Mouse (Mus musculus) neural tube, embryonic 13.5 days (tissue): ENCODE data around the gene Bmpr1b. TPM values are rescaled to one million over a fixed set of nuclear protein-coding genes. Genes with fewer than 3 reads are reported as not detected.
A peak's percentile ranks its signal among the peaks of the same experiment; 100 is the strongest.

Experiments used
- ATAC-seq: fragments of 200-750 bp; cut with Nextera tagmentation; 2 replicates; pipeline ENCODE4 v1.8.0; 2017; ENCODE audit warnings: low read depth, mild to moderate bottlenecking, moderate TSS enrichment, moderate library complexity
- H3K27ac ChIP-seq: fragments of 300-500 bp; sonication (generic); replicated peaks from 2 replicates; pipeline ENCODE4 v1.5.1; 2015; ENCODE audit warnings: moderate library complexity, mild to moderate bottlenecking, inconsistent platforms
- H3K27me3 ChIP-seq: fragments of 300-500 bp; sonication (generic); 2 replicates; pipeline ENCODE4 v1.6.1; 2015; ENCODE audit warnings: mild to moderate bottlenecking, inconsistent platforms
- H3K36me3 ChIP-seq: fragments of 300-500 bp; sonication (generic); 2 replicates; pipeline ENCODE4 v1.6.1; 2015; ENCODE audit warnings: mild to moderate bottlenecking, inconsistent platforms
- H3K4me1 ChIP-seq: fragments of 300-500 bp; sonication (generic); replicated peaks from 2 replicates; pipeline ENCODE4 v1.6.1; 2015; ENCODE audit warnings: inconsistent platforms
- H3K4me2 ChIP-seq: fragments of 300-500 bp; sonication (generic); 2 replicates; pipeline ENCODE4 v1.6.1; 2015; ENCODE audit warnings: inconsistent platforms, mild to moderate bottlenecking, moderate library complexity
- H3K4me3 ChIP-seq: fragments of 300-500 bp; sonication (generic); 2 replicates; pipeline ENCODE4 v1.5.1; 2015; ENCODE audit warnings: mild to moderate bottlenecking, inconsistent platforms
- H3K9ac ChIP-seq: fragments of 300-500 bp; sonication (generic); 2 replicates; pipeline ENCODE4 v1.6.1; 2015; ENCODE audit warnings: moderate library complexity, mild to moderate bottlenecking, inconsistent platforms
- H3K9me3 ChIP-seq: fragments of 300-500 bp; sonication (generic); 2 replicates; pipeline ENCODE4 v1.6.1; 2016; ENCODE audit warnings: inconsistent platforms
- WGBS: fragments of 180-500 bp; shearing (Covaris S2); methylation state at CpG from one replicate; pipeline ENCODE4 v1.1.7; 2015; 5-methylcytosine and 5-hydroxymethylcytosine counted together
- polyA plus RNA-seq: library from polyadenylated mRNA; unstranded; fragments of >200 nt; fragmentation: Nextera tagmentation; extraction: Ambion mirVana; gene quantifications from 2 replicates; pipeline ENCODE4 v1.2.1, GENCODE M21; 2015

The Bmpr1b gene
- polyA plus RNA-seq, 1 experiment from 2014 or later = 3.5 TPM

DNA sequence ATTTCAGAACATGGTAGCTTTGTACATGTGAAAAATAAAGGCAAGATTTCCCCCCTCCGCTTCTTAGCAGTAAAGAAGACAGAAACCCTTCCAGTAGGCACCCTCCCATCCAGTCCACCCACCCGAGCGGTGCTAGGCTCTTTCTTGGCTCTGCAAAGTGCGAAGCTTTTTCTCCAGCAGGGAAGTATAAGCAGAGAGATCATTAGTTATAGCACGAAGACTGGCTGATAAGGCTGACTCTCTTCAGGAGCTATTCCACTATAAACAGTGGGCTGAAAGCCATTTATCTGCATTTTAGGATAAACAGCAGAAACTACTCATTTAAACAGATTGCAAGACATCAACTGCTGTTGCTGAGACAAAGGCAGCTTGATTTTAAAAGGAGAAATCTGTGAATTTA lies 274.1 kb downstream of the Bmpr1b start:
- H3K4me1 ChIP-seq = 0 out of 2 replicates have a peak, but pooled peaks cover 3% of the 10 kb centered on the region
- no peaks in the 10 kb centered on the region for H3K36me3 ChIP-seq
- H3K9me3 ChIP-seq = no peaks in the 10 kb centered on the region
- H3K4me3 ChIP-seq = no peak overlapping the region
- 71% methylated on average over 5 of the region's 5 CpGs for WGBS
- no peak overlapping the region for H3K9ac ChIP-seq
- H3K27me3 ChIP-seq = no peaks in the 10 kb centered on the region
- no peak overlapping the region for H3K4me2 ChIP-seq
- no peak for ATAC-seq
- no peak overlapping the region for H3K27ac ChIP-seq

GRCm38 (mm10) chr3:141890668-141891067 lies 278.6 kb downstream of the Bmpr1b start:
- H3K9ac ChIP-seq = no peak overlapping the region
- H3K36me3 ChIP-seq = no peaks in the 10 kb centered on the region
- no peak overlapping the region for H3K4me3 ChIP-seq
- H3K27ac ChIP-seq = no peak overlapping the region
- no peaks in the 10 kb centered on the region for H3K9me3 ChIP-seq
- H3K4me1 ChIP-seq = peaks cover 6% of the 10 kb centered on the region
- no peak for ATAC-seq
- H3K27me3 ChIP-seq = no peaks in the 10 kb centered on the region
- H3K4me2 ChIP-seq = no peak overlapping the region
- WGBS = 57% methylated on average over 4 of the region's 4 CpGs

- Histone ChIP-seq H3K4me3 (no peak overlapping the region), H3K4me1 (peaks cover 6% of the 10 kb centered on the region), H3K27me3 (no peaks in the 10 kb centered on the region), H3K36me3 (no peaks in the 10 kb centered on the region), H3K4me2 (no peak overlapping the region), H3K9me3 (no peaks in the 10 kb centered on the region), H3K27ac (no peak overlapping the region), H3K9ac (no peak overlapping the region)
- WGBS = 40% methylated on average over 4 of the region's 4 CpGs
- 0 out of 2 replicates have a peak, but pooled peaks have one; percentile 27 for ATAC-seq
Measured at GRCm38 (mm10) chr3:141887476-141888274, 281.6 kb downstream of the Bmpr1b start.

DNA sequence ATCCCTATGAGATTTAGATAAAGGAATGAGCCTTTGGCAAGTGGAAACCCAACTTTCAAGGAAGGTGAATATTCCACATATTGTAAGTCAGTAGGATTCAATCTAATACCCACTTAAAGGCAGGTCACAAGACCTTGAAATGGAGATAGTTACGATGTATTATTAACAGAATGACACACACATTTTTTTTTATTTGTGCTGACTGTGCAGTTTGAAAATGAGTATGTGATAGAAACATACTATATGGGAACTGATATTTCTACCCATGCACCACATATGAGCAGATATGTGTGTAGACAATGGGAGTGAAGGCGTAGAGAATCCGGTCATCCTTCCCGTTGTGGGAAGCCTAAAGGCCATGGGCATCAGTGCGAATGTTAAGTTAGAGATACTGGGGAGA lies 285.0 kb downstream of the Bmpr1b start:
- Histone ChIP-seq H3K27ac (no peak overlapping the region), H3K9me3 (no peaks in the 10 kb centered on the region), H3K27me3 (no peaks in the 10 kb centered on the region), H3K9ac (no peak overlapping the region), H3K4me1 (peaks cover 6% of the 10 kb centered on the region), H3K36me3 (no peaks in the 10 kb centered on the region), H3K4me3 (no peak overlapping the region), H3K4me2 (no peak overlapping the region)
- ATAC-seq = no peak
- WGBS = 98% methylated on average over 5 of the region's 5 CpGs

GRCm38 (mm10) chr3:141882496-141882895 lies 286.7 kb downstream of the Bmpr1b start:
- Histone ChIP-seq H3K36me3 (no peaks in the 10 kb centered on the region), H3K4me2 (no peak overlapping the region), H3K27me3 (no peaks in the 10 kb centered on the region), H3K4me1 (no peaks in the 10 kb centered on the region), H3K27ac (no peak overlapping the region), H3K9ac (no peak overlapping the region), H3K9me3 (no peaks in the 10 kb centered on the region), H3K4me3 (no peak overlapping the region)
- WGBS = 80% methylated on average over 2 of the region's 2 CpGs
- no peak for ATAC-seq

DNA sequence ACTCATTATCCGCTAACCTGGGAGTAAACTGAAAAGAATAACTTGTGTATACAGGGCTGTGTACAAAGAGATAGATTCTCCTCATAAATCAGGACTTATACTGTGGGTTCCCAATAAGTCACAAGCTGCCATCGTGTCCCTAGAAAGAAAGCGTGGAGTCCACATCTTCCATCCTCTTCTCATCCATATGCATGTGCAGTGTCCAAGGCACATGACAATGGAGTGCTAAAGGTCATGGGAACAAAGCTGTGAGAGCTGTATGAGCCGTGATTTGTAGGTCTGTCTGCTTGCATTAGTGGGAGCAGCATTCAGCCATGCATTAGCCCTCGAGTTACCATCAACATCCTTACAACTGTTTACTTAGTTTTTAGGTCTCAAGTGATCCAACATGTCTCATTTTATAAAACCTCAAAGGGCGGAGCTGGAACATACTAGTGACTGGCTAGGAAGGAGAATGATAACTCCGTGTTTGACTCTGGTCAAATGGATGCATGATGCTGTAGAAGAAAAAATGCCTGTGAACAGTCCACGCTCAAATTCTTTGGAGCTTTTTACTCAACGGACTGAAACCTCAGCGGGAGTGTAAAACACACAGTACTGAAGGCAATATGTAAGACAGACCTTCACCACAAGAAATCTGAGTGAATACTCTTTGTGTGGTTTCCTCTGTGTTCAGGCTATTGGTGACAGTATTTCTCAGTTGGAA lies 296.7 kb downstream of the Bmpr1b start:
- ATAC-seq = peak; percentile 63
- 29% methylated on average over 10 of the region's 10 CpGs for WGBS

DNA sequence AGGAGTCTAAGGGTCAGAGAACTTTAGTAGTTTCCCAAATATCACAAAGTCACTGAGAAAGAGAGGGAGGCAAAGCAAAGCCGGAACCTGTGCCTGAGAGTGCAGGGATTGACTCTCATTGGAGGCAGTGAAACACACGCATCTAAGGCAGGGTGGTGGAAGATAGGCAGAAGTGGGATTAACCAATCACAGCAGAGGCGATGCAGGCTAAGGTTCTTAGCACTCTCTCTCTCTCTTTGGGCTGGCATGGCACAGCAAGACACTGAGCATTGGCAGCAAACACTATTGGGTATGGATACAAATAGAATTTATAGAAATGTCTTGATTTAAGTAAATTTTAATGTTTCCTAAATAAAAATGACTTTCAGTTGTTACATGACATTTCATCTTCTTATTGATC lies 297.4 kb downstream of the Bmpr1b start:
- ATAC-seq = no peak
- no peak overlapping the region for H3K4me2 ChIP-seq
- peaks cover 3% of the 10 kb centered on the region; the same call in 1 of the 2 replicates for H3K4me1 ChIP-seq
- 46% methylated on average over 3 of the region's 3 CpGs for WGBS
- peaks cover 7% of the 10 kb centered on the region; the same call in 1 of the 2 replicates for H3K36me3 ChIP-seq
- H3K9ac ChIP-seq = no peak overlapping the region
- no peaks in the 10 kb centered on the region for H3K9me3 ChIP-seq
- no peaks in the 10 kb centered on the region for H3K27me3 ChIP-seq
- no peak overlapping the region for H3K4me3 ChIP-seq
- no peak overlapping the region for H3K27ac ChIP-seq

More for the DNA sequence above, 296.7 kb downstream of the Bmpr1b start:
- no peak overlapping the region for H3K4me3 ChIP-seq
- no peak overlapping the region for H3K27ac ChIP-seq
- no peak overlapping the region for H3K9ac ChIP-seq
- H3K27me3 ChIP-seq = no peaks in the 10 kb centered on the region
- no peak overlapping the region for H3K4me2 ChIP-seq
- H3K4me1 ChIP-seq = peaks cover 3% of the 10 kb centered on the region; the same call in 1 of the 2 replicates
- peaks cover 7% of the 10 kb centered on the region; the same call in 1 of the 2 replicates for H3K36me3 ChIP-seq
- H3K9me3 ChIP-seq = no peaks in the 10 kb centered on the region

DNA sequence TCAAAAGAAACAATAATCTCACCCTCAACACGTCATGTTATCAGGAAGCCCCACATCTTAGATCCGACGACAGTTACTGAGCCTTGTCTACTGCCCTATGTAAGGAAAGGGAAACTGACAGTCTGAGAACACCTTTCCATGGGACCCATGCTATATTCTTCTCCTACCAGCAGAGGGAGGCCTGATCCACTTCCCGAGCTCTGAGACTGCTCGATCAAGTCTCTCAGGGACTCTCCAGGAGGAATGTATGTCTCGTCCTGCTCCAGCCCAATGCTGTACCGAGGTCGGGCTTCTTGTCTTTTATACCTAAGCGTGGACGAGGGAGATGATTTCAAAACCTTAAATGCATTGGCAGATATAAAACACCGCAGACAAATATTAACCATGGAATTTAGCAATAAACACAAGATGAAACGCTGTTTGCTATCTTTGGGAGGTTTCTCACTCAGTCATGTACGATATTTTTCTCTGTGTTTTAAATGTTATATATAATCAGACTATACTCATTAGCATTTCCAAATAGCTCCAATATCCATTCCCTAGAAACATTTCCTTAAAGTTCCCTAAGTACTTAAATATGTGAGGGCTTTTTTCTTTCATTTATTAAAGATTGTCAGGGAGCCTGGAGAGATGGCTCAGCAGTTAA lies 306.3 kb downstream of the Bmpr1b start:
- Histone ChIP-seq H3K4me2 (peak overlapping the region; percentile 41; the same call in 1 of the 2 replicates), H3K27ac (no peak overlapping the region), H3K9ac (no peak overlapping the region), H3K4me3 (no peak overlapping the region), H3K27me3 (no peaks in the 10 kb centered on the region), H3K36me3 (no peaks in the 10 kb centered on the region), H3K4me1 (0 out of 2 replicates have a peak, but pooled peaks cover 2% of the 10 kb centered on the region), H3K9me3 (no peaks in the 10 kb centered on the region)
- peak; percentile 92 for ATAC-seq
- 26% methylated on average over 13 of the region's 13 CpGs for WGBS

GRCm38 (mm10) chr3:141857123-141857522 lies 312.1 kb downstream of the Bmpr1b start:
- Histone ChIP-seq H3K27ac (no peak overlapping the region), H3K36me3 (no peaks in the 10 kb centered on the region), H3K4me3 (no peak overlapping the region), H3K4me1 (no peaks in the 10 kb centered on the region), H3K9ac (no peak overlapping the region), H3K9me3 (no peaks in the 10 kb centered on the region), H3K27me3 (no peaks in the 10 kb centered on the region), H3K4me2 (no peak overlapping the region)
- 91% methylated on average over 8 of the region's 8 CpGs for WGBS
- ATAC-seq = no peak

DNA sequence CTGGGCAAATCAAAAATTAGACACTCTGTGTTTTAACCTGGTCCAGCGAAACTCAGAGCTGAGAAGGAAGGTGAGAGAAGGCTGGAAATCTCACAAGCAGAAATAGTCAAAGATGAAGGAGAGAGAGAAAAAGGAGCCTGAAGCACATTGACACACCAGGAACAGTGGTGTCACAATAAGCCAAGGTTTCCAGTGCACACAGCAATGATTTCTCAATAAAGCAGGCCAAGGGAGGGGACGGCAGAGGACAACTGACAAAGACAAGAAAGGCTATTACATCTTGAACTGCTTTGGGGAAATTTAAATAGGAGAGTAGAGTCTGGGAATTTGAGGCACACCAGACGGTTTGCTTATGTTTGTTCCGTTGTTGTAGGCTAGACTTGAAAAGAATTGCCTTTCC lies 314.9 kb downstream of the Bmpr1b start:
- 74% methylated on average over 4 of the region's 4 CpGs for WGBS
- Histone ChIP-seq H3K27ac (no peak overlapping the region), H3K4me2 (no peak overlapping the region), H3K27me3 (no peaks in the 10 kb centered on the region), H3K4me1 (no peaks in the 10 kb centered on the region), H3K9ac (no peak overlapping the region), H3K9me3 (no peaks in the 10 kb centered on the region), H3K36me3 (no peaks in the 10 kb centered on the region), H3K4me3 (no peak overlapping the region)
- ATAC-seq = no peak

- Histone ChIP-seq H3K4me3 (no peak overlapping the region), H3K36me3 (no peaks in the 10 kb centered on the region), H3K4me1 (no peaks in the 10 kb centered on the region), H3K27ac (no peak overlapping the region), H3K9me3 (no peaks in the 10 kb centered on the region), H3K4me2 (no peak overlapping the region), H3K9ac (no peak overlapping the region), H3K27me3 (no peaks in the 10 kb centered on the region)
- WGBS = 71% methylated on average over 7 of the region's 7 CpGs
- ATAC-seq = no peak
Measured at GRCm38 (mm10) chr3:141850141-141850540, 319.1 kb downstream of the Bmpr1b start.

DNA sequence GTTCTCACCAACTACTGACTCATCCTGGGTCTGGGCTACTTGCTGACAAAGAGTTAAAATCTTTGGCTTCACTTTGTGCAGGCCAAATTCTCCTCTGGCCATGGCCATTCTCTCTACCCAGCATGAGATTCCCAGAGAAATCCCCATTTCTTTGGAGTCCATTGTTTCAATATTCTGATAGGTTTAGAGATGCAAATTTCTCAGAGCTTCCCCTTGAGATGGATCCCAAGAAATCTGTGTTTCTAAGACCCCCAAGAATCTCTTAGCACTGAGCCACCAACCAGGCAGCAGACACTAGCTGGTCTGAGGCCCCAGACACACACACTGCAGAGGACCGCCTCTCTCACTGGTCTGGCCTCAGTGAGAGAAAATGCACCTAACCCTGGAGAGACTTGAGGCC lies 320.0 kb downstream of the Bmpr1b start:
- H3K36me3 ChIP-seq = no peaks in the 10 kb centered on the region
- no peaks in the 10 kb centered on the region for H3K9me3 ChIP-seq
- no peak overlapping the region for H3K27ac ChIP-seq
- H3K9ac ChIP-seq = no peak overlapping the region
- no peak overlapping the region for H3K4me3 ChIP-seq
- no peaks in the 10 kb centered on the region for H3K4me1 ChIP-seq
- 36% methylated on average over 1 of the region's 1 CpGs for WGBS
- H3K4me2 ChIP-seq = no peak overlapping the region
- no peaks in the 10 kb centered on the region for H3K27me3 ChIP-seq
- ATAC-seq = no peak
